Mouse (Mus musculus) WW6 (cell line): ENCODE results near the gene Ppp1r13l.

Experiments
- DNase-seq: peaks from one replicate; pipeline ENCODE4 v3.0.0-alpha.2; 2013; ENCODE audit warnings: low read depth, low spot score

Gene Ppp1r13l

DNA sequence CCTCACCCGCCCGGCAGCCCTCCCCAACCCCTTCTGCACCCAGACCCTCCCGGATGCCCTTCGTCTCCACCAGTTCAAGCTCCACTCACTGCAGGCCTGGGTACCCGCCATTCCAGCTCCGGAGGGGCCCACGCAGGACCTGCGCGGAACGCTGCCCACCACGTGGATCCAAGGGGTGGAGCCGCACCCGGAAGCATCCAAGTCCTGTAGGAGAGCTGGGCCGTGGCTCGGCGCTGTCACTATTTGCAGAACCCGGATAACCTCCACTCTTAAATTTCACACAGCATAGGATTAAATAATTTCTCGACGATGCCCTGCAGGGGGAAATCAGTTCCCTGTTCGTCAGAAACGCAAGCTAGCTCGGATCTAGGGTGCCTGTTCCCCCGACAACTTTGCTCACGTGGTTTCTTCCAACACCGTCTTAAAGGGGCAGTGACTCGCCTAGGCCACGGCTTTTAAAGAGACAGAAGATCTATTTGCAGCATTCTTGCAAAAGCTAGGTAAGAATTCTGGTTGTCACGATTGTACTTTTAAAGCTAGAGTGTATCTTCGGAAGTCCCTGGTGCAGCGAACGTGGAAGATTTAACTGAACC is at the start of gene Ppp1r13l, which contains the start of gene Cd3eap:
Gene Ppp1r13l, plus strand, starts transcription at position 451 of the 593 bp plus-strand sequence.
Gene Cd3eap, minus strand, starts transcription at position 185 of the 593 bp plus-strand sequence.
- peak; percentile 70 for DNase-seq

DNA sequence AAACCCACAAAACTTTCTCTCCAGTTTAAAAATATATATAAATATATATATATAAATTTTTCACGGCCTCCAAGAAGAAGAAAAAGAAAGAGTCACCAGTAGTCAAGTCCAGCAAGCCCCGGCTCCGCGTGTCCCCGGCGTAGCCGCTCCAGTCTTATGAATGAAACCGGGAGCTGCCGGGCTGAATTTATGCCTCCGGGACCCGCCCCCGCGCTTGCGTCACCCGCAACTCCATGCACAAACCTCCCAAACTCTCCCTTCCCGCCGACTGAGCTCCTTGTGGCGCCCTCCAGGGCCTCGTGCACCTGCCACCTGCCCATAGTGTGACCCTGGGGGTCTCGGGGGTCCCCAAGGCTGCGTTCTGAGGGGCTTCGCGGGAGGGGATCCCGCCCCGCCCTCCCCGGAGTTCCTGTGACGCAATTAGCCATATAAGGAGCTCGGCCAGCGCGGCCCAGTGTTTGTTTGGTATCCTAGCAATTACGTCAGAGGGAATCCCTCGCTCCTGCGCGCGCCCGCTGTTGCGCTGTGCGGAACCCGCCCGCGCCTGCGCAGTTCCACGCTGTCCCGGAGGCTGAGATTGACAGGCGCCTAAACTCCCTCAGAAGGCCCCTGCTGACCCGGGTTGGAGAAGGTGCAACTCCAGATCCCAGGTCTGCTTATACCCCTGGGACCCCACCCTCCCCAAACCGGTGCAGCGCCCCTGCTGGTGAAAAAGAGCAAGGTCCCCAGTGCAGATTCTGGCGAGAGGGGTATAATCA is 49.5 kb upstream of the Ppp1r13l start, which contains the start of gene Fosb:
Gene Fosb, minus strand, starts transcription at position 168 of the 758 bp plus-strand sequence.
- DNase-seq: peak; percentile 93

DNA sequence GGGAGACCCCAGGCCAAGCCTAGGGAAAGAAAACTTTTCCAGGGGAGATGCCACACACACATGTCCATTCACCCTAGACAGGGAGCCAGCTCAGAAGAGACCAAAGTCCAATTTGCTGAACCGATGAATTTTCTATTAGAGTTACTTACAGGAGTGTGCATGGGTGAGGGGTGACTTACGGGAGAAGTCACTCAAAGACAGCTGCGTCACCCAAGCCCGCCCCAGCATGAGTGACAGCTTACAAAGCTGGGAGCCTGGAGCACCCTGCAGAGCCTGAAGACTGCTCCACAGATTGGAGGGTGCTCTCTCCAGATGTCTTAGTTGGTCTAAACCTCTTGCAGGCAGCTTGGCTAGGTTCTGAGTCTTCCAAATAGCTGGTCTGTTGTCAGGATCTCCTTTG is 47.6 kb upstream of the Ppp1r13l start:
- DNase-seq: no peak

DNA sequence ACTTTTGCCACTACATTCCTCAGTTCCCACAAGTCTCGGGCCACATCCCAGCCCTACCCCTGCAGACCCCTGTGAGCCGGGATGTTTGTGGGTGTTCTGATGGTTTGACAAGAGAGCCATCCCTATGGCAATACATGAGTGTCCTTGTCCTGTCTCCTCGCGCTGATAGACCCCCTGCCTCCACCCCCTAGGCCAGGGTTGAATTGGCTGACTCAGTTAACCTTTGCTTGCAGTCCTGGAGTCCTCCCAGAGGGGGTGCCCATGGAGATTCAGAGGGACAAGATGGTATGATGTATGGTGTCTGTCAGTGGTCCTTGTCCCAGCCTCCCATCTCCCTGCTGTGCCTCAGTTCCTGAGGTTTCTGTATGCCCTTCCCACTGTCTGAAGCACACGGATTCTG is 45.5 kb upstream of the Ppp1r13l start:
- DNase-seq: no peak

DNA sequence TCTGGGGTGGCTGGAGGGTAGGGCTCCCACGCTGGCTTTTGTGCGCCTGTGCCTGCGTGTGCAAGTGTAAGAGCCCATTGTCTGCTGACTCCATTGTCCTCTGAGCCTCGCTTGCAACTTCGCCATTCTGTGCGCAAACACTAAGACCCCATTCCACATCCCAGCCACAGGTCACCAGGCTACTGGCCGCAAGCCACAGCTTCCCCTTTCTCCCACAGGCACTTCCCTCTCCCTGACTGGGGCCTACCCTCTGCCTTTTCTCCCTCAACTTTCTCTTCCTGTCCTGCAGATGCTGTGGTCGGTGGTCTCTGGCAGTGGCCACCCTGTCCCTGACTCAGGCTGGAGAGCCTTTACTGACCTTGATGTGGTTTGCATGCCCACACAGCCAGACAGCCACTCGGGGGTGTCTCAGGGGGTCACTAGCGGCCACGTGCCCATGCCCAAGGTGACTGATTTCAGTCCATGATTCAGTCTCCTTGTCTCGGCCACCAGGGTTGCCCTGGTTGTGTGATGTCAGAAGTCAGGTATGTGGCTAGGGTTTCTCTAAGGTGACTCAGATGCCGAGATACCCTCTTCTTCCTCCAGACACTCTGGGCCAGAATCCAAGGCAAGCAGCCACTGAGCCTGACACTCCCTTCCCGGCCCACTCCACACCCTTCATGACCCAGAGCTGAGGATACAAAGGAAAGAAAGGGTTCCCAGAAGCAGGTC is 42.9 kb upstream of the Ppp1r13l start:
- no peak for DNase-seq

DNA sequence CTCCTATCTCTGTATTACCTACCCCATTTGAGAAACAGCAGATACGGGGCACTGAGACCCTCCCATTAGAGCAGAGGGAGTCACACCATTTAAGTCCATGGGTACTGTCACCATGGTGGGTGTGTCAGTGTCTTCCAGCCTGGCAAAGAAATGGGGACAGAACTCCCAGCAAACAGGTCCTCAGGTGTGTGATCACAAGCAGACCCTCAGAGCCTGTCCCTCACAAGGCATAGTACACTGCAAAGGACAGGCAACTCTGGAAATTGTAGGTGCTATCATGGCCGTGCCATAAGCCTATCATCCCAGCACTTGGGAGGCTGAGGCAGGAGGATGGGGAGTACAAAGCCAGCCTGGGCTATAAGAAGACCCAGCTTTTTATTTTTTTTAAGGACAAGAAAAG is 41.3 kb upstream of the Ppp1r13l start:
- DNase-seq: no peak

DNA sequence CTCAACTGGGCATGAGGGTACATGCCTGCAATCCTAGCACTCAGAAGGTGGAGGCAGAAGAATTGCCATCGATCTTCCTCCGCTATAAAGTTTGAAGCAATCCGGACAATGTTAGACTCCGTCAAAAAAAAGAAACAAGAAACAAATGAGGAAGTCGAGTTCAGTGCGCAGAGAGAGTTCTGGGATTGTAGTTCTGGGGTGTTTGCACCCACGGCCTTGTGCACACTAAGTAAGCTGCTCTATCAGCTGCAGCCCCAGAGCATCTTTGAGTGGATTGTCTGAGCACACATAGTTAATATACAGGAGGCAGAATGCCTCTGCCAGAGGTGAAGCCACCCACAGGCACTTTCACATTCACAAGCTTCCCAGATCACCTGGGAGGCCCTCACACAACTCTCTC is 40.9 kb upstream of the Ppp1r13l start:
- DNase-seq: no peak

GRCm38 (mm10) chr7:19319458-19319857 is 40.1 kb upstream of the Ppp1r13l start:
- DNase-seq: no peak

DNA sequence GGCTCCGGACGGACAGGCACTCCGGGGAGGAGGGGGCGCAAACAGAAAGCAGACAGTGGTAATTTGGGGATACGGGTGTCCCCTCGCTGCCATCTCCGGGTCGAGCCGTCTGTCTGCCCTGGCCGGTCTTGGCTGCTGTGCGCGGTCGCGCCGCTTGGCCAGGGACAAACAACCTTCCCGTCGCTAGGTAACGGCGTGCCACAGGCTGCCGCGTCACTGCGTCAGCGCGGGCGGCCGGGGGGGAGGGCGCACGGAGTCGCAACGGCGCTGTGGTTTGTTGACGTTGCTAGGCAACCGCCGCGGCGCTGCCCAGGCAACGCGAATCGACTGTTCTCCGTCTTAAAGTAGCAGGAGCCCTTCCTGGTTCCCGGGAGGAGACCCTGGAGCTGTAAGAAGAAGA is 39.6 kb upstream of the Ppp1r13l start:
- no peak for DNase-seq

GRCm38 (mm10) chr7:19320637-19321036 is 38.9 kb upstream of the Ppp1r13l start:
- no peak for DNase-seq

DNA sequence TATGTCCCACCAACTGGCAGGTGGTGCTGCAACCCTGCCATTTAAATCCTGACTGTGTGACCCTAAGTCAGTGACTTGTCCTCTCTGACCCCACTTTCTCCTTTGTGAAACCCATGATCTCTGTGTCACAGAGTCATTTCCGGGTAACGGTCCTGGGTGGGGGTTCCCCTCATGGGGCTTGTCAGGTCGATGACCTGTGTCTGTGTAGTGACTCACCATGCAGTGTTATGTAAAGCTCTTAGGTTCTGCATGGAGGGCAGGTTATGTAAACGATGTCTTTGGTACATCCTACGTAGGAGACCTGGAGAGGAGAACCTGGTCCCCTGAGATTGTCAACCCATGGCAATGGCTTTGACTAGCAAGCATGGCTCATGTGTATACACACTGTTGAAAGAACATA is 38.1 kb upstream of the Ppp1r13l start:
- no peak for DNase-seq

DNA sequence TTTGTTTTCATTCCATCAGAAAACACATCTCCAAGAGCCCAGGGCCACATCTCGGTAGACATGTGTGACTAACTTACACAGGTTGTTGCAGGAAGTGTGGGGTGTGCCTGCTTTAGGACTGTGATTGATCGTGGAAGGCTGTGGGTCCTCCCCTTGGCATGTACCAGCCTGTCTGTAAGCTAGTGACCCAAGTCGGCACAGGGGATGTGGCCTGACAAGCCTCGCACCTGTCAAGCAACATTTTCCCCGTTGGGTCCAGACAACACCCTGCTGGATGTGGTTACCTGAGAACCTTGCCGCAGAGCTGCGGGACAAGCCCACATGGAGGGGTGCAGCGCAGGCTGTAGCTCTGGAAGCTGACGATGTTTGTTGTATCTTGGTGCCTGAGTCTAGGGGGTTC is 37.1 kb upstream of the Ppp1r13l start:
- DNase-seq: no peak

- no peak for DNase-seq
Measured at GRCm38 (mm10) chr7:19324221-19324620, 35.3 kb upstream of the Ppp1r13l start.

DNA sequence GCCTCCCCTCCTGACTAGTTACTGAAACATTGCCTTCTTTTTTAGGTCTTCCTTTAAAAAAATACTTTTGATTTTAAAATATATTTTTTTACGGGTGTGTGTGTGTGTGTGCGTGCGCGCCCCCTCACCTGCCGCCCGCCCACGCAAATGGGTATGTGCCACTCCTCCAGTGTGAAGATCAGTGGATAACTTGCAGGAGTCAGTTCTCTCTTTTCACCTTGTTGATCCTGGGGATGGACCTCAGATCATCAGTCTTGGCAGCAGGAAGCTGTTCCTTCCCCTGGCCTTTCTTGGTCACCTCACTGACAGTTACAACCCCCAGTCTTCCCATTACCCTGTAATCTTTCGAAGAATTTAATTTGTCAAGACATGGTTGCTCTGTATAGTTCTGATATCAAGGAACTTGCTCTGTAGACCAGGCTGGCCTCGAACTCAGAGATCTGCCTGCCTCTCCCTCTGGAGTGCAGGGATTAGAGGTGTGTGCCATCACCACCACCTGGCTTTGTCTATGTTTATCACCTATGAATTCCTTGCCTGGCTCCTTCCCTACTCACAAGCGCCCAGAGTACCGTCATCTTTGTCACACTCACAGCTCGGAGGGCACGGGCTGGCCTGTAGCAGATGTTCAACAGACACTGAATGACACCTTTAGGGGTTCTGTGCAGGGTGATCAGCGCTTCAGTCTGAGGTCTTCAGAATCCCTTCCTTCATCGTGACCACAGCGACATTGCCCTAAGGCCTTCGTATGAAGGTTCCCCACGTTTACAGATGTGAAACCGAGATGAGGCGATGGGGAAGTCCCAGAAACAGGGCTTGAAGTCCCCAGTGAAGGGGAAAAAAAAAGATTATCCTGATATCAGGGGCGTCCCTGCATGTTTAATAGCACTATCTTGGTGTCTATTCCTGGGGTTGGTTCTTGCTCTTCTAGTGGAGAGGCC is 34.0 kb upstream of the Ppp1r13l start:
- no peak for DNase-seq

DNA sequence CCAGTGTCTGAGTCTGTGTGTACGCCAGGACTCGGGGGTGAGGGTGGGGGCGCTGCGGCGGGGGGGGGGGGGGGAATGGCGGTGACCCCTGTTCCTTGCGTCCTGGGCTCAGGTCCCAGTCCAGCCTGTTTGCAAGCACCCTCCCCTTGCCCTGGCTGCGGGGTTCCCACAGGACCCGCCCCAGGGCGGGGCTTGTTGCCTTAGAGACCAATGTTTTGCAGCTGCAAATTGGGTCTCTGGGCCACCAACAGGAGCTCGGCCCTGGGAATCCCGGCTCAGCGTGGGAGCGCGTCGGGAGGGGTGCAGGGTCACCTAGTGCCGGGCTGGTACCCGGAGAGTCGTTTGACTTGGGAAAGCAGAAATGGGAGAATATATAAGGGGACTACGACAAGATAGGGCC is 33.2 kb upstream of the Ppp1r13l start:
- DNase-seq: no peak

DNA sequence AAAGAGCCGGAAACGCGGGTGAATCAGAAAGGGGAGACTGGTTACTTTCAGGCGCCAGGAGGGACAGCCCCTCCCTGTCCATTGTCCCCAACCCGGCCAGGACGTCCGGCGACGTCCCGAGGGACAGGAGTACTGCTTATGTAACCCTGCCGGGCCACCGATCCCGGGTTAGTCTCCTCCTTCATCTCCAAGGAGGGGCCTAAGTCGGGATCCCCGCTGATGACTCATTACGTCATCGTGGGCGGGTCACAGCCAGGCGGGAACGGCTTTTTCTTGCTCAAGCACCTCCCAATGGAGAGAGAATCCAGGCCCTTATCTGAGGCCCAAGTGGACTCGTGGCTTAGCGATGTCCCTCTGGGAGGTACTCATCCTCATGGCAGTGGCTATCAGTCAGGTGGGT is 32.4 kb upstream of the Ppp1r13l start:
- DNase-seq: no peak

DNA sequence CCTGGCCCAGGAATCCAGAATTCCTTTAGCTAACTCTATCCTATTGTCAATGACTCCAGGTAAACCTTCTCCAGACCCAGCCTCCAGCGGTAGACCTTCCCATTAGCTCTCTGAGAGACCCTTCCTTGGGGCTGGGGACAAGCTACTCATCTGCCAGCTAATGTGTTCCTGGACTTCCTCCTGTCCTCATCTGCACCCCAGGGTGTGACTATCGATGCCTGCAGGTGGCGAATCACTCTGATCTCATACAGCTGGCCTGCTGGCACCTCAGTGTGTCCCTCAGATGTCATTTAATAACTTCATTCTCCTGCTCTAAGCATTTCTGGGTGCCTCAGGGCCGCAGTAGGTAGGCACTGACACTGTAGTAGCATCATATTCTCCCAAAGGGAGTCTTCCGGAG is 31.8 kb upstream of the Ppp1r13l start:
- no peak for DNase-seq

DNA sequence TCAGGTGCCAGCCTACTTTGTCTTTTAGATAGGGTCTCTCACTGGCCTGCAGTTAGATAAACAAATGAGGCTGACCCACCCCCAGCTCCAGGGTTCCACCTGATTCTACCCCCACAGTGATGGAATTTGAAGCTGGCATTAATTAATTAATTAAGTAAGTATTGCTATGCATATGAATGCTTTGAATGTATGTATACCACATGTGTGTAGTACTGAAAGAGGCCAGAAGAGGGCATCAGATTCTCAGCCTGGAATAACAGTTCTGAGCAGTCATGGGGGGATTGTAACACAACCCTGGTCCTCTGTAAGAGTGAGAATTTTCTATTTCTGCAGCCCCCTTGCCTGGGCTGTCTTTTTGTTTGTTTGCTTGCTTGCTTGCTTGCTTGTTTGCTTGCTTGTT is 31.1 kb upstream of the Ppp1r13l start:
- no peak for DNase-seq

DNA sequence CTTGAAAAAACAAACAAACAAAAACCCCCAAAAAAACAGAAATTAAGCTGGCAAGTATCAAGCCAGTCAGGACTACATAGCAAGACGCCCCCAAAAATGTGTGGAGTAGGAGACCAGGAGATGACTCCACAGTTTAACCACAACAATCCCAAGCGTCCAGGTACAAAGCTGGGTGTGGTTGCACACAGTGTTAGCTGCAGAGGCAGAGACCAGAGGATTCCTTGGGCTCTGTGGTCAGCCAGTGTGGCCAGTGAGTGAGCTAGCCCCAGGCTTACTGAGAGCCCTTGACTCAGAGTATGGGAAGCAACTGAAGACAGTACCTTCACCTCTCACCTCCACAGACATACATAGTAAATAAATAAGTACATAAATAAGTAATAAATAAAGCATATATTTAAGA is 27.6 kb upstream of the Ppp1r13l start:
- no peak for DNase-seq

DNA sequence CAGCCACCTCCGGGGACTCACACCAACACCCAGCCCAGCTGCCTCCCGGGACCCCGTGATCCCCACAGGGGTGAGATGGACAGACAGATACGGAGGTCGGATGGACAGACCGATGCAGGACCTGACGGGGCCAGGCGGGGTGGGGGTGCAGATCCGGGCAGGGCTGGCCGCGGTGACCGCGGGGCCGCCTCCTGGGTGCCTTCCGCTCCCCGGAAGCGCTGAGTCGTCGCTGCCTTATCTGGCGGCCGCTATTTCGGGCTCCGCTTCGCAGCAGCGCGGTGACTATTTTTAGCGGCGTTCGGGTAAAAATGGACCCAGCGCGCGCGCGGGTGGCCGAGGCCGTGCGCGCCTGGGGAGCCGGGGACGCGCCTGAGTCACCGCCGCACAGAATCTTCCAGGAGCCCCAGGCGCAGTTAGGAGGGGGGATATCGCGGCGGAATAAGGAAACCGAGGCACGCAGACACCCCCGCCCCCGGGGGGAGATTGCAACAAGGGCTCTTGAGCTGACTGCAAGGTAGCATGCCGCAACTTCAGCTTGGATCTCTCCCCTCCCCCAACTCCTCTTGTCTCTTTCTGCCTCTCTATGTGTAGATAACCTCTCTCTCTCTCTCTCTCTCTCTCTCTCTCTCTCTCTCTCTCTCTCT is 26.7 kb upstream of the Ppp1r13l start:
- no peak for DNase-seq

GRCm38 (mm10) chr7:19335583-19335982 is 24.0 kb upstream of the Ppp1r13l start:
- no peak for DNase-seq
